Mouse (Mus musculus) bone marrow, adult 2 months (tissue): Measurements from ENCODE around the gene Aff3. TPM values are rescaled to one million over a fixed set of nuclear protein-coding genes. Genes with fewer than 3 reads are reported as not detected.
"Not testable (repeated sequence)": the region's sequence is repeated elsewhere in the genome, so short reads cannot be mapped to it uniquely, and the experiment has no call there.

Experiments
- H3K27ac ChIP-seq: fragments of 200-500 bp; 2 replicates; pipeline ENCODE4 v1.5.1; 2012; ENCODE audit warnings: low read depth, mild to moderate bottlenecking, control low read depth, inconsistent platforms, low read length; ENCODE audit not compliant: control insufficient read depth, poor library complexity, insufficient read depth
- H3K4me1 ChIP-seq: fragments of 200-500 bp; 2 replicates; pipeline ENCODE4 v1.6.1; 2011; ENCODE audit warnings: low read length; ENCODE audit not compliant: control insufficient read depth, insufficient read depth
- H3K4me3 ChIP-seq: fragments of 200-500 bp; replicated peaks from 2 replicates; pipeline ENCODE3; 2011; ENCODE audit warnings: mild to moderate bottlenecking, low read depth, low read length, control low read depth; ENCODE audit not compliant: control insufficient read depth
- CTCF ChIP-seq: fragments of 200-500 bp; IDR thresholded peaks from 2 replicates; pipeline ENCODE4 v1.5.1; 2011; ENCODE audit warnings: low read length, control low read depth; ENCODE audit not compliant: control insufficient read depth, insufficient read depth
- POLR2A ChIP-seq: fragments of 200-500 bp; IDR thresholded peaks from 2 replicates; pipeline ENCODE4 v1.6.1; 2011; ENCODE audit warnings: low read depth, mild to moderate bottlenecking, control low read depth, low read length, borderline replicate concordance; ENCODE audit not compliant: control insufficient read depth
- WGBS: fragments of 180-500 bp; shearing (Covaris S2); methylation state at CpG from one replicate; pipeline ENCODE4 v1.1.7; 2018; 5-methylcytosine and 5-hydroxymethylcytosine counted together
- polyA plus RNA-seq: library from polyadenylated mRNA; stranded (reverse); fragments of >200 nt; gene quantifications from 2 replicates; pipeline ENCODE4 v1.2.4, GENCODE M21; 2011; ENCODE audit warnings: low replicate concordance; ENCODE audit not compliant: missing spikeins, insufficient read depth, insufficient read length

The Aff3 gene
- polyA plus RNA-seq, 1 experiment = 21.5 TPM

GRCm38 (mm10) chr1:38436471-38437340 lies 228.0 kb downstream of the Aff3 start:
- TF ChIP-seq CTCF (no peak), POLR2A (no peak)
- 82% methylated on average over 12 of the region's 12 CpGs for WGBS
- no peak overlapping the region for H3K4me3 ChIP-seq
- no peaks in the 10 kb centered on the region; the same call in 1 of the 2 replicates for H3K4me1 ChIP-seq
- no peak overlapping the region for H3K27ac ChIP-seq

- 88% methylated on average over 12 of the region's 12 CpGs for WGBS
- H3K4me3 ChIP-seq, H3K4me1 ChIP-seq, H3K27ac ChIP-seq: not testable (repeated sequence)
These were observed 234.4 kb downstream of the Aff3 start for GRCm38 (mm10) chr1:38430311-38430710.

- 34% methylated on average over 13 of the region's 13 CpGs for WGBS
- Histone ChIP-seq H3K4me3 (no peak overlapping the region), H3K27ac (no peak overlapping the region), H3K4me1 (no peaks in the 10 kb centered on the region; the same call in 1 of the 2 replicates)
- no peak for TF ChIP-seq POLR2A
- TF ChIP-seq CTCF = no peak
These were observed 235.8 kb downstream of the Aff3 start for GRCm38 (mm10) chr1:38428708-38429683.

GRCm38 (mm10) chr1:38422921-38423320 lies 241.8 kb downstream of the Aff3 start:
- Histone ChIP-seq H3K4me1 (no peaks in the 10 kb centered on the region), H3K4me3 (no peak overlapping the region), H3K27ac (no peak overlapping the region)
- whole genome bisulfite sequencing = 91% methylated on average over 6 of the region's 6 CpGs
- TF ChIP-seq POLR2A (no peak), CTCF (no peak)

DNA sequence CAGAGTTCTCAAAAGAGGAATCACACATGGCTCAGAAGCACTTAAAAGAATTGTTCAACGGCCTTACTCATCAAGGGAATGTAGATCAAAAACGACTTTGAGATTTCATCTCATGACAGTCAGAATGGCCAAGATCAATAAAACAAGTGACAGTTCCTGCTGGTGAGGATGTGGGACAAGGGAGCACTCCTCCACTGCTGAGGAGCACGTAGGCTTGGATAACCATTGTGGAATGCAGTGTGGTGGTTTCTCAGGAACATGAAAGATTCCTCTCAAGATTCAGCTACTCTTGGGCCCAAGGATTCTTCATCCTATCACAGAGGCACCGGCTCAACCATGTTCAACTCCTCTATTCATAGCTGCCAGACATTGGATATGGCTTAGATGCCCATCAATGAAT lies 245.4 kb downstream of the Aff3 start:
- H3K4me3 ChIP-seq = no peak overlapping the region
- WGBS = 81% methylated on average over 4 of the region's 4 CpGs
- H3K27ac ChIP-seq = no peak overlapping the region
- TF ChIP-seq CTCF (no peak), POLR2A (no peak)
- H3K4me1 ChIP-seq = no peaks in the 10 kb centered on the region

- 89% methylated on average over 12 of the region's 12 CpGs for WGBS
- Histone ChIP-seq H3K27ac (no peak overlapping the region), H3K4me1 (no peaks in the 10 kb centered on the region), H3K4me3 (no peak overlapping the region)
- no peak for TF ChIP-seq CTCF
- no peak for TF ChIP-seq POLR2A
These were observed 246.3 kb downstream of the Aff3 start for GRCm38 (mm10) chr1:38418181-38419032.

GRCm38 (mm10) chr1:38417196-38417595 lies 247.6 kb downstream of the Aff3 start:
- Histone ChIP-seq H3K27ac (no peak overlapping the region), H3K4me3 (no peak overlapping the region), H3K4me1 (no peaks in the 10 kb centered on the region)
- TF ChIP-seq POLR2A (no peak), CTCF (no peak)
- WGBS = 87% methylated on average over 12 of the region's 12 CpGs
